Mouse (Mus musculus) heart, embryonic 13.5 days (tissue): Measurements from ENCODE around the gene Rnaseh2b. TPM values are rescaled to one million over a fixed set of nuclear protein-coding genes. Genes with fewer than 3 reads are reported as not detected.

Experiments used
- ATAC-seq: fragments of 200-750 bp; cut with Nextera tagmentation; 2 replicates; pipeline ENCODE4 v1.8.0; 2017; ENCODE audit warnings: moderate TSS enrichment; ENCODE audit not compliant: insufficient number of reproducible peaks, low FRiP score, low TSS enrichment; ENCODE audit errors: extremely low read depth
- H3K27ac ChIP-seq: fragments of 300-500 bp; sonication (generic); replicated peaks from 2 replicates; pipeline ENCODE4 v1.5.1; 2015; ENCODE audit warnings: moderate library complexity, mild to moderate bottlenecking, inconsistent platforms
- H3K27me3 ChIP-seq: fragments of 300-500 bp; sonication (generic); replicated peaks from 2 replicates; pipeline ENCODE4 v1.6.1; 2015; ENCODE audit warnings: mild to moderate bottlenecking, inconsistent platforms
- H3K36me3 ChIP-seq: fragments of 300-500 bp; sonication (generic); 2 replicates; pipeline ENCODE4 v1.6.1; 2015; ENCODE audit warnings: mild to moderate bottlenecking, inconsistent platforms
- H3K4me1 ChIP-seq: fragments of 300-500 bp; sonication (generic); 2 replicates; pipeline ENCODE4 v1.6.1; 2015; ENCODE audit warnings: inconsistent platforms
- H3K4me2 ChIP-seq: fragments of 300-500 bp; sonication (generic); 2 replicates; pipeline ENCODE4 v1.6.1; 2015; ENCODE audit warnings: inconsistent platforms, mild to moderate bottlenecking, moderate library complexity
- H3K4me3 ChIP-seq: fragments of 300-500 bp; sonication (generic); 2 replicates; pipeline ENCODE4 v1.5.1; 2015; ENCODE audit warnings: moderate library complexity, mild to moderate bottlenecking, inconsistent platforms
- H3K9ac ChIP-seq: fragments of 300-500 bp; sonication (generic); 2 replicates; pipeline ENCODE4 v1.6.1; 2015; ENCODE audit warnings: inconsistent platforms, mild to moderate bottlenecking, moderate library complexity
- H3K9me3 ChIP-seq: fragments of 300-500 bp; sonication (generic); 2 replicates; pipeline ENCODE4 v1.6.1; 2016; ENCODE audit warnings: inconsistent platforms
- WGBS: fragments of 180-500 bp; shearing (Covaris S2); methylation state at CpG from one replicate; pipeline ENCODE4 v1.1.7; 2015; ENCODE audit warnings: mixed read lengths; 5-methylcytosine and 5-hydroxymethylcytosine counted together
- polyA plus RNA-seq: library from polyadenylated mRNA; unstranded; fragments of >200 nt; fragmentation: Nextera tagmentation; extraction: Ambion mirVana; gene quantifications from 2 replicates; pipeline ENCODE4 v1.2.1, GENCODE M21; 2015

Gene Rnaseh2b
- polyA plus RNA-seq, 1 experiment from 2014 or later, result 53.4 TPM

DNA sequence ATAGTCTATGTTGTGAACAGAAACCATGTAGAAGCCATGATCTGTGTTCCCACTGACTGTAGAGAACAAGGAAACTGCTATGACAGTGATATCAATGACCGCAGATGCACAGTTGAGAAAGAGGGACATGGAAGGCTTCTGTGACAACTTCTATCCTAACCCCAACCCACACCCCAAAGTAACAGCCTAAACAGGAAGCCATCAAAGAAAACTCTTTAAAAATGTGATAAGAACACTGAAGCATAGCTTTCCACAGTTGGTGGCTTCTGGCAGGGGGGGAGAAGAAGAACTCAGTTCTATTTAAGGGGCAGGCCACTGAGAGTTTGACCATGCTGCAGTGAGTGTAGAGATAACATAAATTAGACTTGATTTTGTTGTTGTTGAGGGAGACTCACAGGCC is 19.3 kb downstream of the Rnaseh2b start:
- no peaks in the 10 kb centered on the region for H3K27me3 ChIP-seq
- no peak overlapping the region for H3K9ac ChIP-seq
- no peaks in the 10 kb centered on the region for H3K9me3 ChIP-seq
- no peak overlapping the region for H3K4me3 ChIP-seq
- no peak overlapping the region for H3K4me2 ChIP-seq
- H3K27ac ChIP-seq, result no peak overlapping the region
- no peaks in the 10 kb centered on the region for H3K36me3 ChIP-seq
- WGBS, result 81% methylated on average over 1 of the region's 1 CpGs
- peaks cover 27% of the 10 kb centered on the region for H3K4me1 ChIP-seq
- no peak for ATAC-seq

GRCm38 (mm10) chr14:62322581-62323344 is 30.4 kb downstream of the Rnaseh2b start:
- Histone ChIP-seq H3K27ac (no peak overlapping the region), H3K9me3 (no peaks in the 10 kb centered on the region), H3K4me1 (peaks cover 10% of the 10 kb centered on the region), H3K4me3 (no peak overlapping the region), H3K36me3 (no peaks in the 10 kb centered on the region), H3K4me2 (no peak overlapping the region), H3K27me3 (no peaks in the 10 kb centered on the region), H3K9ac (no peak overlapping the region)
- WGBS, result 55% methylated on average over 6 of the region's 6 CpGs
- ATAC-seq, result no peak

- no peak overlapping the region for H3K9ac ChIP-seq
- H3K36me3 ChIP-seq, result no peaks in the 10 kb centered on the region
- no peaks in the 10 kb centered on the region for H3K27me3 ChIP-seq
- no peak overlapping the region for H3K4me3 ChIP-seq
- peaks cover 11% of the 10 kb centered on the region for H3K4me1 ChIP-seq
- WGBS, result 76% methylated on average over 5 of the region's 5 CpGs
- H3K9me3 ChIP-seq, result no peaks in the 10 kb centered on the region
- H3K4me2 ChIP-seq, result no peak overlapping the region
- no peak for ATAC-seq
- no peak overlapping the region for H3K27ac ChIP-seq
These were observed 31.1 kb downstream of the Rnaseh2b start for GRCm38 (mm10) chr14:62323457-62323856.

DNA sequence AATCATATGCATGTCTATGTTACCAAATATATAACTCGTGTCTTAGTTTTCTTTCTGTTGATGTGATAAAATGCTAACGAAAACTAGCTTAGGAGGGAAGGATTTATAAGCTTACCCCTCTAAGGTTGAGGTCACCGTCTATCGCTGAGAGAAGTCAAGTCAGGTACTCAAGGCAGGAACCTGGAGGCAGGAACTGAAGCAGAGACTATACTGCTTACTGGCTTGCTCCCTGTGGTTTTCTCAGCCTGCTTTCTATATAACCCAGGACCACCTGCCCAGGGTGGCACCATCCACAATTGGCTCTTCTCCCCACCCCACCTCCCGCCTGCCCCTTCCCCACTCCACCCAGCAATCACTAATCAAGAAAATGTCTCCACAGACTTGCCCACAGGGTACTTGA is 32.6 kb downstream of the Rnaseh2b start:
- peaks cover 14% of the 10 kb centered on the region for H3K4me1 ChIP-seq
- no peak overlapping the region for H3K4me3 ChIP-seq
- no peak for ATAC-seq
- H3K36me3 ChIP-seq, result no peaks in the 10 kb centered on the region
- H3K4me2 ChIP-seq, result no peak overlapping the region
- WGBS, result 84% methylated on average over 5 of the region's 5 CpGs
- H3K9me3 ChIP-seq, result no peaks in the 10 kb centered on the region
- H3K27me3 ChIP-seq, result no peaks in the 10 kb centered on the region
- H3K27ac ChIP-seq, result no peak overlapping the region
- H3K9ac ChIP-seq, result no peak overlapping the region

DNA sequence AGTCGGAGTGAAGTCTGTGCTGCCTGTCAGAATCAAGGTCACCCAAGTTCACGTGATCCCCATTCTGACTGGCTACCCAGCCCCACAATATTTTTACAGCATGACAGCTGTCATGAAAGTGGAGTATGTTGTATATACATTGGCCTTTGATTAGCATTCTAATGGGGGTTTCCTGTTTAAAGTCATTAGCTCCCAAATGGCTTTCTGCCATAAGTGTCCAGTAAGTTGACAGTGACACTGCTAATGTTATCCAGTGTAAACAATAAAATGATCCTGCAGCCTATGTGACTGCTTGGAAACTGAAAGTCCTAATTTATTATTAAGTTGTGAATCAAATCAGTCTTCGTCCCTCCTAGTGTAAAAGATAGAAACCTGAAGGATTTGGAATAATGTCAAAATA is 33.6 kb downstream of the Rnaseh2b start:
- Histone ChIP-seq H3K9ac (no peak overlapping the region), H3K27ac (no peak overlapping the region), H3K27me3 (no peaks in the 10 kb centered on the region), H3K9me3 (no peaks in the 10 kb centered on the region), H3K4me2 (no peak overlapping the region), H3K4me1 (peaks cover 15% of the 10 kb centered on the region), H3K4me3 (no peak overlapping the region), H3K36me3 (no peaks in the 10 kb centered on the region)
- 63% methylated on average over 3 of the region's 3 CpGs for WGBS
- no peak for ATAC-seq

DNA sequence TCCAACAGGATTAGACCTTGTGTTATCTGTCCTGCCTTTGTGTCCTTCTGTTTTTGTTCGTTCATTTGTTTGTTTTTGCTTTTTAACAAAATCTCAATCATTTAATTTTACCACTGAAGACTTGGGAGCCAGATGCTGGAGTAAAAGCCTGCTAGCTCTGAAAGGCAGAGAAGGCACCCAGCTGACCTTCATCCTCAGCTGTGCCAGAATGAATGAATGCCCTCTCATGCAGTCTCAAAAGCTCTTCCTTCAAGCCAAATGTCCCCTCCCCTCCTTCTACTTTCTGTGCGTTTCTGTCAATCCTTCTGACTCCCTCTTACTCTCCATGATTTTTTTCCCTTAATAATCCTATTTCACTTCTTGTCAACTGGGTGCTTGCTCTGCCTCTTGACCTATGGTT is 34.8 kb downstream of the Rnaseh2b start:
- Histone ChIP-seq H3K36me3 (no peaks in the 10 kb centered on the region), H3K27me3 (no peaks in the 10 kb centered on the region), H3K9ac (no peak overlapping the region), H3K4me1 (peaks cover 22% of the 10 kb centered on the region), H3K27ac (no peak overlapping the region; the same call in 1 of the 2 replicates), H3K4me3 (no peak overlapping the region), H3K9me3 (no peaks in the 10 kb centered on the region), H3K4me2 (no peak overlapping the region)
- WGBS, result 40% methylated on average over 2 of the region's 2 CpGs
- no peak for ATAC-seq

DNA sequence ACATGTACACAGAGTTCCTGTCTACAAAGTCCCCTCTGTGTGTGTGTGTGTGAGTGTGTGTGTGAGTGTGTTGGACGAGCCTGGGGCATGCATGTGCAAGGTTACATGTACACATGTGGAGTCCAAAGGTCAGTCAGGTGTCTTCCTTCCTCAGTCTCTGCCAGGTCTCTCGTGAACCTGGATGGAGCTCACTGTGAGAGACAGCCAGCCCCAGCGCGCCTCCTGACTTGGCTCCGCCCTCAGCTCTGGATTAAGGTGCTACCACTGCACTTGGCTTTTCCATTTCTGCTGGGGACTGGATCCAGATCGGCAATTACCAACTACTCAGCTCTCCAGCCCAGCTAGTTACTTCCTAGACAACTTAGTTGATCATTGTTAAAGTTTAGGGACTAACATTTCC is 36.2 kb downstream of the Rnaseh2b start:
- H3K9ac ChIP-seq, result no peak overlapping the region
- WGBS, result 40% methylated on average over 6 of the region's 6 CpGs
- no peak overlapping the region for H3K4me3 ChIP-seq
- no peak overlapping the region for H3K27ac ChIP-seq
- no peak overlapping the region for H3K4me2 ChIP-seq
- no peaks in the 10 kb centered on the region for H3K36me3 ChIP-seq
- H3K4me1 ChIP-seq, result peaks cover 34% of the 10 kb centered on the region
- H3K27me3 ChIP-seq, result no peaks in the 10 kb centered on the region
- no peaks in the 10 kb centered on the region for H3K9me3 ChIP-seq
- ATAC-seq, result no peak

- Histone ChIP-seq H3K36me3 (no peaks in the 10 kb centered on the region), H3K27me3 (no peaks in the 10 kb centered on the region), H3K4me3 (no peak overlapping the region), H3K9ac (no peak overlapping the region), H3K9me3 (no peaks in the 10 kb centered on the region), H3K27ac (no peak overlapping the region), H3K4me1 (peaks cover 41% of the 10 kb centered on the region), H3K4me2 (no peak overlapping the region)
- WGBS, result 67% methylated on average over 3 of the region's 3 CpGs
- no peak for ATAC-seq
These were observed 37.2 kb downstream of the Rnaseh2b start for GRCm38 (mm10) chr14:62329631-62330030.

DNA sequence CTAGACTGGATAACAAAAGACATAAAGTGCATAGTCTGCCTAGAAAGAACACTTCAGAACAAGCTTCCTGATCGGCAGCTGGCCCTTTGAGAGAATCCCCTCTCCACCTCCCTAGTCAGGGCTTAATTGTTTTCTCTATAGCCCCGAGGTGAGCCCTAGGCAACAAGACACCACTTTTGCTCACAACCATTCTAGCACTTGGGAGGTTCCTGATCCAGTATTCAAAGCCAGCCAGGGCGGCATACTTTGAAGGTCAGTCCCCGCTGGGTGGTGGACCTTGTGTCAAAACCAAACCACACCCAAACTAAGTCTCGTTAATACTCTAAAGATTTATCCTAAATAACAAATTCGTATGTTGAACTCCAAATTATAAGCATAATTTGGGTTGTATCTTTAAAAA is 39.1 kb downstream of the Rnaseh2b start:
- no peak for ATAC-seq
- Histone ChIP-seq H3K4me3 (peak overlapping the region; percentile 83), H3K27me3 (no peaks in the 10 kb centered on the region), H3K9ac (peak overlapping the region; percentile 89), H3K9me3 (no peaks in the 10 kb centered on the region), H3K36me3 (no peaks in the 10 kb centered on the region), H3K4me1 (peaks cover 34% of the 10 kb centered on the region), H3K4me2 (peak overlapping the region; percentile 80), H3K27ac (peak overlapping the region; percentile 89)
- WGBS, result 22% methylated on average over 6 of the region's 6 CpGs

DNA sequence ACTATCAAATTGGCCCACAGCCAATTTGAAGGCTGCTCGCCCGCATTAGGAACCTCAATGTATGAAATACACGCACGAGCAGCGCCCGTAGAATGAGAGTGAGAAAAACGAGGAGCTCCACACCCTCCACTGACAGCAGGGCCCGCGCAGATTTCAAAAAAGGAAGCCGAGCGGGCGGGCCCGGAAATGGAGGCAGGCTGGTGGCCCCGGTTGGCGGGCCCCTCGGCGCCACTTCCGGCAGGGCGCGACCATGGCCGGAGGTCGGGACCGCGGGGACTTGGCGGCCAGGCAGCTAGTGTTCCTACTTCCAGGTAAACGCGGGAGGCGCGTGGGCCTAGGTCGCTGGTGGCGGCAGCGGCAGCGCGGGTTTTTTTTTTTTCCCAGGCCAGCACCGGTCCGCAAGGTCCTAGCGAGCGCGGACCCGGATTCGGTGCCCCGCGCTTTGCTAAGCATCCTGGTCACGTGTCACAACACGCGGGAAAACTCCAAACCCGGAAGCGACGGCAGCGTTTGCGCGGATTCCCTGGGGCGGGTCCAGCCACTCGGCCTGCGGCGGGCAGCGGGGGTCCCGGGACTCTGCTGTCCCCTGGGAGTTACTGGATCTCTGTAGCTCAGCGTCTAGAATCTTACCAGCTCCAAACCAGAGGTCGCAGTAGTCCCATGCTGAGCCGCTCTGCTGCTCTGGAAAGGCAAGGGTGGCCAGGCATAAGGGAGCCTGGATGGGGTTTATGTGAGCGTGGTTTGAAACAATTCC is 39.7 kb downstream of the Rnaseh2b start:
- WGBS, result under 1% methylated on average over 62 of the region's 62 CpGs
- no peaks in the 10 kb centered on the region for H3K9me3 ChIP-seq
- ATAC-seq, result peak; percentile 51; the same call in 1 of the 2 replicates

DNA sequence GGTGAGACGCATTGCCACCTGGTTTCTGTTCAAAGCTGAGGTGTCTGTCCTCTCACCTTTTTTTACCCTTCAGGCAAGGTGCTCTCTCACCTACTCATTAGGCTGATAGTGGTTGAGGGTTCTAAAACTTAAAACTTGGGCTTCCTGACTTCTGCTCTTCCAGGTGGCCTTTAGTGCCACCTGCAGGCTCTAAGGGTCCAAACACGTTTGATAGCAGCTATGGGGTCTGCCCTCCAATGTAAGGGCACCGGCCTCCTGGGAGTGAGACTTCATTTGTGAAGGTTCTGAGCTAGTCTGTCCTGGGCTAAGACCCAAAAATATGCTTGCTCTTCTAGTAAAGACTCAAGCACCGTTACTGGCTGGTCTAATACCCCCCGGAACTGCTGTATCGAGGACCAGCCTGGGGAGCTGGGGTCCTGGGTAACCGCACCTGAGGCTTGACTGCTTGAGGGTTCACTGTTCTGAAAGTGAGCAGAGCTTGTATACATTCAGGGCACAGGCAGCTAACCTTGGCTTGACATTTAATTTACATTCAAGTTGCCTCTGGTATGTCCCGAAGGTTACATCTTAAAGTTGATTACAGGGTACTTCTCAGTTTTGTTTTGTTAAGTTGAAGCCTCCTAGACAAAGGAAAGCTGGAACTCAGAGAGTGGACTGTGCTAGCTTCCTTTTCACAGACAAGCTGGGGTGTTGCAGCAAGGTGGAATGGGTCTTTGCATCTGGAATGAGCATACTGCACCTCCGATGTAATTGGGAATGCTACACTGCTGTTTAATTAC is 41.7 kb downstream of the Rnaseh2b start:
- no peak overlapping the region for H3K27ac ChIP-seq
- H3K4me1 ChIP-seq, result peaks cover 36% of the 10 kb centered on the region
- H3K4me2 ChIP-seq, result no peak overlapping the region
- peaks cover under 1% of the 10 kb centered on the region; the same call in 1 of the 2 replicates for H3K36me3 ChIP-seq
- H3K4me3 ChIP-seq, result no peak overlapping the region
- H3K9ac ChIP-seq, result peak overlapping the region; percentile 3; the same call in 1 of the 2 replicates
- H3K9me3 ChIP-seq, result no peaks in the 10 kb centered on the region
- ATAC-seq, result no peak
- H3K27me3 ChIP-seq, result no peaks in the 10 kb centered on the region
- WGBS, result 77% methylated on average over 9 of the region's 9 CpGs

More for the DNA sequence above, 39.7 kb downstream of the Rnaseh2b start:
- H3K27me3 ChIP-seq, result no peaks in the 10 kb centered on the region
- H3K27ac ChIP-seq, result peak overlapping the region; percentile 89
- H3K4me2 ChIP-seq, result peak overlapping the region; percentile 80
- no peaks in the 10 kb centered on the region for H3K36me3 ChIP-seq
- peaks cover 30% of the 10 kb centered on the region for H3K4me1 ChIP-seq
- H3K9ac ChIP-seq, result peak overlapping the region; percentile 89
- peak overlapping the region; percentile 83 for H3K4me3 ChIP-seq
